In genomic region chr1:84253838-84254237, GRCm38 (mm10) we compare ENCODE assay signal across 16 mouse cellular contexts.
A peak's percentile ranks its signal among the peaks of the same experiment; 100 is the strongest.
DNase-seq lines count a peak whose midpoint lies in the region; ATAC-seq and TF ChIP-seq lines count a peak whose summit lies in the region.
"Had no signal": no experiment of that assay in that cellular context is flagged by ENCODE, and none has a peak within 500 bp of the region (broad histone marks: within the 10 kb centered on the region; RNA-seq: fewer than 3 reads in every experiment).

No protein-coding gene starts in this region.

- H3K27me3 ChIP-seq in liver, postnatal 0 days (ENCODE audit: insufficient read depth, low read length), result no peaks in the 10 kb centered on the region
- no peaks in the 10 kb centered on the region for H3K27me3 ChIP-seq in hindbrain, embryonic 10.5 days (ENCODE audit: insufficient read depth, poor library complexity, severe bottlenecking)
- H3K27me3 ChIP-seq: midbrain, embryonic 12.5 days had no signal

- no peak for TF ChIP-seq POLR2A in bone marrow macrophage, adult 2 months (IDR thresholded peaks at IDR 0.05; ENCODE audit: borderline replicate concordance, low read depth, low read length)

- no peak overlapping the region for H3K9ac ChIP-seq in liver, postnatal 0 days (replicated peaks)
- H3K9ac ChIP-seq: midbrain, embryonic 12.5 days had no signal

- no peak overlapping the region for H3K4me3 ChIP-seq in gastrocnemius, adult 2 months
- no peak overlapping the region for H3K4me3 ChIP-seq in liver, postnatal 0 days (ENCODE audit: low read depth, low read length)
- no peak overlapping the region for H3K4me3 ChIP-seq in bone marrow macrophage, adult 2 months (ENCODE audit: insufficient read depth, low read length)
- H3K4me3 ChIP-seq in hindbrain, embryonic 10.5 days, result no peak overlapping the region
- H3K4me3 ChIP-seq: midbrain, embryonic 12.5 days had no signal

- no peak for TF ChIP-seq EP300 in liver, postnatal 0 days (IDR thresholded peaks at IDR 0.05; ENCODE audit: low read depth)

- H3K27ac ChIP-seq in gastrocnemius, adult 2 months, result peak overlapping the region; percentile 31; the same call in 1 of the 2 replicates
- peak overlapping the region; percentile 51; the same call in 1 of the 2 replicates for H3K27ac ChIP-seq in liver, postnatal 0 days (ENCODE audit: low read depth)
- peak overlapping the region; percentile 25 for H3K27ac ChIP-seq in bone marrow macrophage, adult 2 months (ENCODE audit: insufficient read depth, low read depth, low read length)
- no peak overlapping the region for H3K27ac ChIP-seq in hindbrain, embryonic 10.5 days
- H3K27ac ChIP-seq: hindbrain, postnatal 0 days; midbrain, embryonic 12.5 days had no signal

- peak; percentile 62 for ATAC-seq in liver, postnatal 0 days
- ATAC-seq: hindbrain, postnatal 0 days; lung, postnatal 0 days had no signal

- intact Hi-C loops in gastrocnemius, adult 2 months (cut with DNase I), result no loop called here

- no peak for TF ChIP-seq CTCF in gastrocnemius, adult 2 months (IDR thresholded peaks at IDR 0.05)
- no peak for TF ChIP-seq CTCF in liver, postnatal 0 days (IDR thresholded peaks at IDR 0.05; ENCODE audit: low read depth)
- no peak for TF ChIP-seq CTCF in bone marrow macrophage, adult 2 months (IDR thresholded peaks at IDR 0.05; ENCODE audit: low read depth, low read length)

- no peak for DNase-seq in gastrocnemius, adult 2 months
- DNase-seq in gastrocnemius, adult 18-20 months (ENCODE audit: low spot score), result no peak
- peak; percentile 31 for DNase-seq in liver, postnatal 0 days
- no peak for DNase-seq in liver
- DNase-seq in mesoderm, embryonic 11.5 days (ENCODE audit: low read depth, low spot score), result peak; percentile 2
- no peak for DNase-seq in urinary bladder, postnatal 25 days (ENCODE audit: low spot score)
- no peak for DNase-seq in hindbrain, embryonic 10.5 days (ENCODE audit: low spot score)
- DNase-seq: B cell, adult 2 months; cerebellum, postnatal 36 days; gastrocnemius, postnatal 36 days; layer of hippocampus, adult 9-11 months; right cerebral cortex, adult 18-20 months had no signal

- H3K36me3 ChIP-seq in liver, postnatal 0 days (replicated peaks; ENCODE audit: insufficient read depth, low read length), result no peaks in the 10 kb centered on the region
- no peaks in the 10 kb centered on the region for H3K36me3 ChIP-seq in hindbrain, embryonic 10.5 days
- H3K36me3 ChIP-seq: midbrain, embryonic 12.5 days had no signal

- H3K4me2 ChIP-seq in liver, postnatal 0 days (ENCODE audit: low read depth, low read length), result peak overlapping the region; percentile 10; the same call in 1 of the 2 replicates
- H3K4me2 ChIP-seq: midbrain, embryonic 12.5 days had no signal

- H3K4me1 ChIP-seq in liver, postnatal 0 days (ENCODE audit: insufficient read depth), result peaks cover 6% of the 10 kb centered on the region; the same call in 1 of the 2 replicates
- H3K4me1 ChIP-seq in bone marrow macrophage, adult 2 months (ENCODE audit: control insufficient read depth, insufficient read depth, low read length), result peaks cover 45% of the 10 kb centered on the region
- no peaks in the 10 kb centered on the region for H3K4me1 ChIP-seq in hindbrain, embryonic 10.5 days (replicated peaks)
- H3K4me1 ChIP-seq: midbrain, embryonic 12.5 days had no signal

- H3K9me3 ChIP-seq in liver, postnatal 0 days (ENCODE audit: low read length), result no peaks in the 10 kb centered on the region
- no peaks in the 10 kb centered on the region for H3K9me3 ChIP-seq in hindbrain, embryonic 10.5 days
- H3K9me3 ChIP-seq: midbrain, embryonic 12.5 days had no signal

- WGBS in liver, postnatal 0 days (ENCODE audit: insufficient replicate concordance), result 33% methylated on average over 3 of the region's 3 CpGs
- 67% methylated on average over 3 of the region's 3 CpGs for WGBS in hindbrain, embryonic 10.5 days

Comparison
In these comparisons a context has a peak if more than half of its experiments do, and no peak if none do; other contexts are left out.
1. DNase-seq: peak in liver, postnatal 0 days (single experiment) and mesoderm, embryonic 11.5 days (single experiment); none in gastrocnemius, adult 2 months (single experiment), gastrocnemius, adult 18-20 months (single experiment), liver (single experiment), urinary bladder, postnatal 25 days (single experiment) and hindbrain, embryonic 10.5 days (single experiment).